Mouse (Mus musculus) adrenal gland, postnatal 25 days (tissue): ENCODE results near the gene AB124611. TPM values are rescaled to one million over a fixed set of nuclear protein-coding genes. Genes with fewer than 3 reads are reported as not detected.
"Not testable (repeated sequence)": the region's sequence is repeated elsewhere in the genome, so short reads cannot be mapped to it uniquely, and the experiment has no call there.

Source experiments
- DNase-seq: peaks from one replicate; pipeline ENCODE4 v3.0.0; 2021; ENCODE audit warnings: mixed read lengths
- total RNA-seq: library from RNA; stranded (reverse); gene quantifications from 2 replicates; pipeline ENCODE4 v1.2.3, GENCODE M21; 2021

Gene AB124611
- total RNA-seq, 1 experiment from 2014 or later = 1.3 TPM

- DNase-seq = no peak
These were observed 637 bp upstream of the AB124611 start for GRCm38 (mm10) chr9:21525142-21525936.

- DNase-seq = no peak
These were observed 613 bp downstream of the AB124611 start for GRCm38 (mm10) chr9:21526634-21526944.

GRCm38 (mm10) chr9:21527100-21527801 lies 1.3 kb downstream of the AB124611 start:
- no peak for DNase-seq

- DNase-seq = no peak
These were observed 1.9 kb downstream of the AB124611 start for GRCm38 (mm10) chr9:21527917-21528324.

GRCm38 (mm10) chr9:21536501-21536900 lies 10.5 kb downstream of the AB124611 start:
- DNase-seq = no peak

- DNase-seq = no peak
These were observed 11.0 kb downstream of the AB124611 start for GRCm38 (mm10) chr9:21537009-21537408.

GRCm38 (mm10) chr9:21539981-21540753 lies 14.2 kb downstream of the AB124611 start:
- DNase-seq = no peak

- DNase-seq = not testable (repeated sequence)
These were observed 16.0 kb downstream of the AB124611 start for GRCm38 (mm10) chr9:21542001-21542400.

- no peak for DNase-seq
These were observed 19.5 kb downstream of the AB124611 start for GRCm38 (mm10) chr9:21545351-21545915.

GRCm38 (mm10) chr9:21545916-21546788 lies 20.2 kb downstream of the AB124611 start:
- peak; percentile 100 for DNase-seq

- no peak for DNase-seq
These were observed 20.8 kb downstream of the AB124611 start, which contains the start of gene Carm1 for GRCm38 (mm10) chr9:21546789-21547074. Carm1 (plus strand) TSS chr9:21546894.

- peak; percentile 19 for DNase-seq
These were observed 21.3 kb downstream of the AB124611 start for GRCm38 (mm10) chr9:21547075-21547941.

GRCm38 (mm10) chr9:21551049-21551448 lies 25.1 kb downstream of the AB124611 start:
- DNase-seq = no peak

- DNase-seq = no peak
These were observed 27.8 kb downstream of the AB124611 start for GRCm38 (mm10) chr9:21553607-21554273.

GRCm38 (mm10) chr9:21555198-21555742 lies 29.3 kb downstream of the AB124611 start:
- no peak for DNase-seq

GRCm38 (mm10) chr9:21556996-21557395 lies 31.0 kb downstream of the AB124611 start:
- DNase-seq = no peak

- no peak for DNase-seq
These were observed 31.6 kb downstream of the AB124611 start for GRCm38 (mm10) chr9:21557556-21557955.

GRCm38 (mm10) chr9:21558366-21558765 lies 32.4 kb downstream of the AB124611 start:
- peak; percentile 31 for DNase-seq

- no peak for DNase-seq
These were observed 33.2 kb downstream of the AB124611 start for GRCm38 (mm10) chr9:21559151-21559550.

- DNase-seq = no peak
These were observed 38.4 kb downstream of the AB124611 start for GRCm38 (mm10) chr9:21564420-21564819.
